Mouse (Mus musculus): ENCODE measurements around the gene Agbl4.

- TF ChIP-seq CTCF (conservative IDR thresholded peaks at IDR 0.05 in 1 of 2, IDR thresholded peaks at IDR 0.05 in 1 of 2; ENCODE audit: low read depth in 2 of 2, low read length in 2 of 2) (no peak), RCOR1 (conservative IDR thresholded peaks at IDR 0.05; ENCODE audit: low read depth, low read length) (no peak), CHD1 (IDR thresholded peaks at IDR 0.05; ENCODE audit: low read depth, low read length) (no peak), E2F4 (IDR thresholded peaks at IDR 0.05; ENCODE audit: insufficient replicate concordance, low read depth, low read length) (no peak), HCFC1 (IDR thresholded peaks at IDR 0.05; ENCODE audit: low read depth, low read length) (no peak), ZKSCAN1 (IDR thresholded peaks at IDR 0.05; ENCODE audit: borderline replicate concordance, low read depth, low read length) (no peak), KAT2A (IDR thresholded peaks at IDR 0.05; ENCODE audit: insufficient replicate concordance, low read length) (no peak), POLR2A (IDR thresholded peaks at IDR 0.05; ENCODE audit: low read depth, low read length) (no peak), MAZ (IDR thresholded peaks at IDR 0.05; ENCODE audit: low read depth, low read length) (no peak), JUND (conservative IDR thresholded peaks at IDR 0.05; ENCODE audit: low read depth, low read length) (no peak), MAX (IDR thresholded peaks at IDR 0.05; ENCODE audit: low read length) (no peak), SMC3 (IDR thresholded peaks at IDR 0.05; ENCODE audit: low read depth, low read length) (no peak), ZNF384 (IDR thresholded peaks at IDR 0.05; ENCODE audit: low read depth, low read length) (no peak), EP300 (IDR thresholded peaks at IDR 0.05; ENCODE audit: low read length) (no peak)
Measured at GRCm38 (mm10) chr4:111155859-111156258, 758.4 kb downstream of the Agbl4 start.
